Mouse (Mus musculus): ENCODE measurements around the gene Lrch1. TPM values are rescaled to one million over a fixed set of nuclear protein-coding genes. Genes with fewer than 3 reads are reported as not detected.

Gene Lrch1
- polyA plus RNA-seq, 1 experiment: 13.6 TPM

DNA sequence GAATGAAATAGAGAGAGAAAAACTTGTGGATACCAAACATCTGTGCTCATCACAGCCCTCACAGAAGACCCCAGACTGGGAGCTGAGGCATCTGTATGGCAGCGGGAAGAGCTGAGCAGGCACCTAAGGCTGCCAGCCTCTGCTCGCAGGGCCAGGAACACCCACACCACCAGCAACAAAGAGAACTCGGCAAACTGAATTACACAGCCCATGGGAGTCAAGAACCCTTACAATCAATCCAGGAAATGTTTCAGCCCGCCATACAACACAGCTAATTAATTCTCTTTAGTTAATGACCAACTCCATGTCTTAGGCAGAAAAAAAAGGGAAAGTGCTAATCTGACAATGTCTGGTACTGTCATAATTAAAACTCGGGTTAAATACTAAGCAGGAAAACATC is 61.2 kb downstream of the Lrch1 start:
- no peak for TF ChIP-seq CTCF (IDR thresholded peaks at IDR 0.05; ENCODE audit: extremely low read depth, insufficient read depth, low read length)
- TF ChIP-seq POLR2A (IDR thresholded peaks at IDR 0.05; ENCODE audit: extremely low read depth, insufficient read depth, low read length): no peak
- no peak overlapping the region for H3K27ac ChIP-seq (ENCODE audit: insufficient read depth, low read length)

DNA sequence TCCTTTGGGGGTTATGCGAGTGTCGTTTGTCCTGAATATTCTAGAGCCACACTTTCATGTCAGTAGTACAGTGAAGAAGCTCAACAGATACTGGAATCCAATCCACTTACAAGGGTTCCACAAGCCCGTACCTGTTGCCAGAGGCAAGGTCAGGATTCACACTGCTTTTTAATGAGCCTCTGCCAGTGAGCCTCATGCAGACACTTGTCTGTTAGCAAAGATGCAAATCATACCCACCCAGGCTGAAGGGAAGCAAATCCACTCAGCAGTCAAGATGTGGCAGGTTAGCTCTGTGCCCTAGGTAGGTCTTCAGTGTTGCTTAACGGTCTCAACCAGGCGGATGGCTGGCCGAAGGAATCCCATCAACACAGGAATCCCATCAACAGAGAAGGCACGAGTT is 62.8 kb downstream of the Lrch1 start:
- H3K4me3 ChIP-seq (ENCODE audit: insufficient read depth, low read length): no peak overlapping the region
- H3K4me1 ChIP-seq (ENCODE audit: control insufficient read depth, insufficient read depth, low read length): peaks cover 4% of the 10 kb centered on the region
- TF ChIP-seq POLR2A (IDR thresholded peaks at IDR 0.05; ENCODE audit: extremely low read depth, insufficient read depth, low read length) (no peak), CTCF (IDR thresholded peaks at IDR 0.05; ENCODE audit: extremely low read depth, insufficient read depth, low read length) (no peak)
- no peak overlapping the region for H3K27ac ChIP-seq (ENCODE audit: insufficient read depth, low read length)

More for the DNA sequence above, 61.2 kb downstream of the Lrch1 start:
- H3K4me1 ChIP-seq (ENCODE audit: control insufficient read depth, insufficient read depth, low read length): peaks cover 4% of the 10 kb centered on the region
- no peak overlapping the region for H3K4me3 ChIP-seq (ENCODE audit: insufficient read depth, low read length)

DNA sequence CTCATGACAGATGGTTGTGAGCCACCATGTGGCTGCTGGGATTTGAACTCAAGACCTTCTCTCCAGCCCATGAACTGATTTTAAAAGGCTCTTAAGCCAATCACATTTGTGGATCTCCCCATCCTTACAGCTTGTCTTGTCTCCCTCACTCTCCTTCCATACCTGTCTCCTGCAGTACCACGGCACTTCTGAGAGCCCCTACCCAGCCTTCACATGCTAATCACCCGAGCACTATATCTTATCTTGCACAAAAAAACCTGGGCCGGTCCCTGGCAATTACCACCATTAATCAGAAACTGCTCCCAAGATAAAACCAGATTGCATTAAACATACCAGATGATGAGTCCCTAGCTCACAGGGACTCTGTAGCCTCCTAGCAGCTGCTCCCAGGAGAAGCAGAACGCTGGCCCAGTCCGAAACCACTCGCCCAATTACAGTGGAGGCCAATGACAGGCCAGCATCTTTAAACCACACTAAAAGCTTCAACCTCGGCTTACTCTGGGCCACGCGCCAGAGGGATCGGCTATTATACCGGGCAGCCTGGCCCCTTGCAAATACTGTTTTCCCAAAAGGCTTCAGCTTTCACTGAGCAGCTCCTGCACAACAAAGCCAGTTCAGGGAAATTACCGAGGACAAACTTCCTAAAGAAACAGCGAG is 63.5 kb downstream of the Lrch1 start:
- no peak overlapping the region for H3K27ac ChIP-seq (ENCODE audit: insufficient read depth, low read length)
- H3K4me3 ChIP-seq (ENCODE audit: insufficient read depth, low read length): no peak overlapping the region
- H3K4me1 ChIP-seq (ENCODE audit: control insufficient read depth, insufficient read depth, low read length): peaks cover 4% of the 10 kb centered on the region
- TF ChIP-seq CTCF (IDR thresholded peaks at IDR 0.05; ENCODE audit: extremely low read depth, insufficient read depth, low read length): no peak
- TF ChIP-seq POLR2A (IDR thresholded peaks at IDR 0.05; ENCODE audit: extremely low read depth, insufficient read depth, low read length): no peak

DNA sequence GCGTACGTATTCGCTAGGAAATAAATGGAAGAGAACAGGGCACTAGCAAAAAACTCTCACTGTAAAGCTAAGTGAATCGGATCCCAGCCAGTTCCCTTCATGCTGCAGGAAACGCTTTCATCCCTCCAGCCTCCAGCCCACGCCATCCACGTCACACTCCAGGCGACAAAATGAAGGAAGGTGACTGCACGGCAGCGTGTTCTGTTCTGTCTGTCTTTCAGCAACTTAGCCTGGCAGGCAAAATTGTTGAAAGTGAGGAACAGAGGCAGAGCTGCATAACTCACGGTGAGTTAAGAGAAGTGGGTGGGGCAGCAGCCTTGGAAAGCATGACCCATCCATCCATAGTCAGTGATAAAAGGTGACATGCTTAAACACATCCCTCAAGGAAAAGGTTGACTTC is 64.5 kb downstream of the Lrch1 start:
- no peak overlapping the region for H3K4me3 ChIP-seq (ENCODE audit: insufficient read depth, low read length)
- no peak for TF ChIP-seq CTCF (IDR thresholded peaks at IDR 0.05; ENCODE audit: extremely low read depth, insufficient read depth, low read length)
- TF ChIP-seq POLR2A (IDR thresholded peaks at IDR 0.05; ENCODE audit: extremely low read depth, insufficient read depth, low read length): no peak
- peaks cover 4% of the 10 kb centered on the region for H3K4me1 ChIP-seq (ENCODE audit: control insufficient read depth, insufficient read depth, low read length)
- no peak overlapping the region for H3K27ac ChIP-seq (ENCODE audit: insufficient read depth, low read length)

DNA sequence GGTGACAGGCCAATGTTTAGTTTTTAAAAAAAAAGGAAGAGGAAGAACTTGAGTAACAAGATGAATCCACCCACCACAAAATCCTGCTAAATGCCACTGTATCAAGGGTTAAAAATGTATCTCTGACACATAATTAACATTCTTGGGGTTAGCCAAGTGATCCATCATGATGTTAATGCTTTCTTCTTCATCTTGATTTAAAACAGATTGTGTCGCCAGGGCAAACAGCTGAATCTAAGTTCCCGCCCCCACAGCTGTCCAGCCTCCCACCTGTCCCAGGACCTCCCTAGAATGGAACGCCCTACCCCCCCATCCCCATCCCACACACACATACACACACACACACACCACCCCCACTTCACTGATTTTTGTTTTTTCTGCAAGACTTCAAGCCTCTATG is 64.9 kb downstream of the Lrch1 start:
- TF ChIP-seq POLR2A (IDR thresholded peaks at IDR 0.05; ENCODE audit: extremely low read depth, insufficient read depth, low read length) (no peak), CTCF (IDR thresholded peaks at IDR 0.05; ENCODE audit: extremely low read depth, insufficient read depth, low read length) (no peak)
- H3K4me1 ChIP-seq (ENCODE audit: control insufficient read depth, insufficient read depth, low read length): peaks cover 6% of the 10 kb centered on the region
- H3K27ac ChIP-seq (ENCODE audit: insufficient read depth, low read length): no peak overlapping the region
- no peak overlapping the region for H3K4me3 ChIP-seq (ENCODE audit: insufficient read depth, low read length)

DNA sequence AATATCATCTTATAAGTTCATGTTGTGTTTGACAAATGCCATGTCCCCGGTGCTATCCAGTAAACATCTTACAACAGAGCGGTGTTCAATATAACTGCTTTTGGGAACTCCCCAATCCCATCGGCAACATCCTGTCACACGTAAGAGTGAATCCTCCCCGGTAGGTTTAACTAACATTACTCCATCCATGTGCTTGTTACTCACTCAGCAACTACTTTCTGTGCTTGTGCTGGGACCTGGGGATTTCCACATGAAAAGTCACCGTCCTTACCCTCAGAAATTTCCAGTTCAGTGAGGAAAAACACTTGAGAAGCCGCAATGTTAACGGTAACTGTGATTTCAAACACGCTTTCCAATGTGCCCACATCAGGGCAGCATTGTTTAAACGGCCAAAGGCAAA is 66.8 kb downstream of the Lrch1 start:
- TF ChIP-seq CTCF (IDR thresholded peaks at IDR 0.05; ENCODE audit: extremely low read depth, insufficient read depth, low read length) (no peak), POLR2A (IDR thresholded peaks at IDR 0.05; ENCODE audit: extremely low read depth, insufficient read depth, low read length) (no peak)
- Histone ChIP-seq H3K4me3 (ENCODE audit: insufficient read depth, low read length) (no peak overlapping the region), H3K4me1 (ENCODE audit: control insufficient read depth, insufficient read depth, low read length) (peaks cover 6% of the 10 kb centered on the region), H3K27ac (ENCODE audit: insufficient read depth, low read length) (no peak overlapping the region)

DNA sequence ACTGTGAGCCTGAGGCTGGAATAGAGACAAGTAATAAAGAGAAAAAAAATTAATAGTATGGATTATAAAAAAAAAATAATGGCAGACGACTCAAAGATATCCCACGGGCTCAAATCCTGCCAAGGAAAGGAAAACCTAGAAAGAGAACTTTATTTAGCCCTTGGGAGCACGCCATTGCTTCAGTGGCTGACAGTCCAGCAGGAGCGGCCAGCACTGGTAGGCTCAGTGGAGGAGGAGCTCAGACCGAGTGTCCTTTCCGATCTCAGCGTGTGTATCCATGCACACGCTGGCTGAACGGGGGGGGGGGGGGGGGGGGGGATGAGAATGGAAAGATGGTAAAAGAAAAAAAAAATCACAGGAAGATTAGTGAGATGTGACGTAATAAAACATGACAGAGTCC is 68.2 kb downstream of the Lrch1 start:
- H3K4me1 ChIP-seq (ENCODE audit: control insufficient read depth, insufficient read depth, low read length): peaks cover 4% of the 10 kb centered on the region
- TF ChIP-seq CTCF (IDR thresholded peaks at IDR 0.05; ENCODE audit: extremely low read depth, insufficient read depth, low read length): no peak
- no peak for TF ChIP-seq POLR2A (IDR thresholded peaks at IDR 0.05; ENCODE audit: extremely low read depth, insufficient read depth, low read length)
- no peak overlapping the region for H3K27ac ChIP-seq (ENCODE audit: insufficient read depth, low read length)
- no peak overlapping the region for H3K4me3 ChIP-seq (ENCODE audit: insufficient read depth, low read length)

DNA sequence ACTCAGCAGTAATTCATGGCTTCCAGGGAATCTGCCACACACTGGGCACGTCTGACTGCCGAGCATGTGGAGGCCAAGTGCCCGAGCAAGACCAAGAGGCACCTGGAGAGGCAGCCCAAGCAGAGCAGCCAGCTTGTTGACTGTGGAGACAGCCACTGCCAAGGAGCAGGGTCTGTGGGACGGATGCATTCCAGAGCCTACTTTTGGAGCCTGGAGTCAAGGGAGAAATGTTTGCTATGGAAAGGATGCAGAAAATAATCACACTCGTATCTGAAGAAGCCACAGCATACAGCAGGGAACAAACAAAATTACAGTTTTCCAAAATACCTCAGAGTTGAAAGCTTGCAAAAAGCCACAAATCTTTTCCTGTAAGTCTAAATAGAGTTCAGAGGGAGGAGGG is 70.4 kb downstream of the Lrch1 start:
- H3K4me1 ChIP-seq (ENCODE audit: control insufficient read depth, insufficient read depth, low read length): peaks cover 1% of the 10 kb centered on the region
- H3K4me3 ChIP-seq (ENCODE audit: insufficient read depth, low read length): no peak overlapping the region
- TF ChIP-seq POLR2A (IDR thresholded peaks at IDR 0.05; ENCODE audit: extremely low read depth, insufficient read depth, low read length) (no peak), CTCF (IDR thresholded peaks at IDR 0.05; ENCODE audit: extremely low read depth, insufficient read depth, low read length) (no peak)
- H3K27ac ChIP-seq (ENCODE audit: insufficient read depth, low read length): no peak overlapping the region

DNA sequence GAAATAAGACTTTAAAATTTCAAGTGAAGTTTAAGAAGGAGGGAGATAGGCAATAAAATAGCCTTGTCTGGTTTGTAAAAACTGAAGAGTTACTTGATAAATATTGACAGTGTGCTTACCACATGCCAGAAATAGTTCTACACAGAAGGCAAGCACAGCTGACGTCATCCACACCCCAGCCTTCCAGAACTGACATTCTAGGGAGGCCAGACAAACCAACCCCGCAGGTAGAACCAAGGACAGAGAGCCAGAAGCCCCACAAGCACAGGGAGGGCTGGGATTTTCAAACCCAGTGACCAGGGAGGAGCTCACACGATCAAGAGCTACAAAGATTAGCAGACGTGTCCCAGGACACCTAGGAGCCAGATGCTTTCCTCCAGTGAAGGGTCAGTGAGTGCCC is 76.5 kb downstream of the Lrch1 start:
- TF ChIP-seq CTCF (IDR thresholded peaks at IDR 0.05; ENCODE audit: extremely low read depth, insufficient read depth, low read length) (no peak), POLR2A (IDR thresholded peaks at IDR 0.05; ENCODE audit: extremely low read depth, insufficient read depth, low read length) (no peak)

DNA sequence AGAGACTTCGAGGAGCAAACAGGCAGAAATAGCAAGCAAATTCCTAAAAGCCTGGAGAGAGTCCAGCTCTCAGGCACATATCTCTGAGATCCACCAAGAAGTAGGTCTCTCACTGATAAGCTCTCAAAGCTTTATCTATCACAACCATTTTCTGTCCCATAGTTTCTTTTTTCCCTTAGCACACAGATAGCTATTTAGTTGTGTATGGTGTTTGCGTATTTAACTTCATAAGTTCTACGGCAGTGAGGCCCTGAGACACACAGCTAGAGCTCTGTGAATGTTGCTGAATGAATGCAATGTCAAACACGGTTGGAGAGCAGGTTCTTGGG is 78.8 kb downstream of the Lrch1 start:
- TF ChIP-seq CTCF (IDR thresholded peaks at IDR 0.05; ENCODE audit: extremely low read depth, insufficient read depth, low read length): no peak
- no peak for TF ChIP-seq POLR2A (IDR thresholded peaks at IDR 0.05; ENCODE audit: extremely low read depth, insufficient read depth, low read length)
- Histone ChIP-seq H3K27ac (ENCODE audit: insufficient read depth, low read length) (no peak overlapping the region), H3K4me1 (ENCODE audit: control insufficient read depth, insufficient read depth, low read length) (peaks cover 7% of the 10 kb centered on the region)

More for the DNA sequence above, 76.5 kb downstream of the Lrch1 start:
- Histone ChIP-seq H3K27ac (ENCODE audit: insufficient read depth, low read length) (no peak overlapping the region), H3K4me1 (ENCODE audit: control insufficient read depth, insufficient read depth, low read length) (peaks cover 7% of the 10 kb centered on the region; the same call in 1 of the 2 replicates), H3K4me3 (ENCODE audit: insufficient read depth, low read length) (no peak overlapping the region)

More for the DNA sequence above, 78.8 kb downstream of the Lrch1 start:
- no peak overlapping the region for H3K4me3 ChIP-seq (ENCODE audit: insufficient read depth, low read length)
